22 mouse cellular contexts compared by ENCODE assay signal in the genomic region with DNA sequence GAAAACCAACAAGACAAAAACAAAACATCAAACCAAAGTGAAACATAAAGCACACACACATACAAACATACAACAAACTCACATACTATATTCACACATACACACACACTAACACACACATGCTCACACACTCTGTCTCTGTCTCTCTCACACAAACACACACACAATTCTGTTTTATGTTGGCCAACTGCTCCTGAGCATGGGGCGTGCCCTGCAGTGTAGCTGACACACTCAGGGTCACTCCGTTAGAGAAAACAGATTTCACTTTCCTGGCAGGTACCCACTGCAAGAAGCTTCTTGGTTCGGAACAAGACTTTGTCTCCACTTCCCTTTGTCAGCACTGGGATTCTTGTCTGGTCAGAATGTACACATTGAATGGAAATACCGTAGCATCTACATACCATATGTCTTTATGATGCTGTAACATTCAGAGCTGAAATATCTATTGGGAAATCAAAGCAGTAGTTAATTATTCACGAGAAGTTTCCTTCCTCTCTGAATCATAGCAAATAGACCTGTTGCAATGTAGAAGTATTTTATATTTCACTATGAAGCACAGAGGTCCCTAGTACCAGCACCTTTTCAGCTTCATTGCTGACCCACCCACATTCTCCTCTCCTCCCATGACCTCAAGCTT. TPM values are rescaled to one million over a fixed set of nuclear protein-coding genes. Genes with fewer than 3 reads are reported as not detected.
DNase-seq lines count a peak whose midpoint lies in the region; ATAC-seq and TF ChIP-seq lines count a peak whose summit lies in the region.
"Had no signal": no experiment of that assay in that cellular context is flagged by ENCODE, and none has a peak within 500 bp of the region (broad histone marks: within the 10 kb centered on the region; RNA-seq: fewer than 3 reads in every experiment).

No protein-coding gene starts in this region.

- no peaks in the 10 kb centered on the region for H3K79me2 ChIP-seq in CH12.LX (replicated peaks; ENCODE audit: control insufficient read depth, extremely low read depth, insufficient read depth, poor library complexity, severe bottlenecking)
- H3K79me2 ChIP-seq in heart, adult 2 months (replicated peaks; ENCODE audit: control insufficient read depth, insufficient read depth, low read length), result no peaks in the 10 kb centered on the region

- H3K4me1 ChIP-seq in CH12.LX (ENCODE audit: control insufficient read depth in 1 of 2, insufficient read depth in 2 of 2), result peaks cover 0 to 3% of the 10 kb centered on the region in 2 experiments; a peak in 1 of 4 replicates
- no peaks in the 10 kb centered on the region for H3K4me1 ChIP-seq in intestine, embryonic 14.5 days (replicated peaks; ENCODE audit: control insufficient read depth, insufficient read depth, low read length)
- no peaks in the 10 kb centered on the region for H3K4me1 ChIP-seq in liver, embryonic 12.5 days
- no peaks in the 10 kb centered on the region for H3K4me1 ChIP-seq in heart, adult 2 months (ENCODE audit: control insufficient read depth, insufficient read depth, low read length)
- H3K4me1 ChIP-seq: embryonic facial prominence, embryonic 15.5 days; heart, embryonic 13.5 days; hindbrain, embryonic 12.5 days; limb, embryonic 13.5 days; lung, embryonic 15.5 days; midbrain, embryonic 12.5 days had no signal

- no peaks in the 10 kb centered on the region for H3K27me3 ChIP-seq in CH12.LX (replicated peaks)
- H3K27me3 ChIP-seq in intestine, embryonic 14.5 days (replicated peaks; ENCODE audit: control insufficient read depth, insufficient read depth, low read length), result no peaks in the 10 kb centered on the region
- H3K27me3 ChIP-seq in liver, embryonic 12.5 days (replicated peaks), result no peaks in the 10 kb centered on the region
- H3K27me3 ChIP-seq in heart, adult 2 months (ENCODE audit: control insufficient read depth, insufficient read depth, low read length), result no peaks in the 10 kb centered on the region
- H3K27me3 ChIP-seq: embryonic facial prominence, embryonic 15.5 days; heart, embryonic 13.5 days; hindbrain, embryonic 12.5 days; limb, embryonic 13.5 days; lung, embryonic 15.5 days; midbrain, embryonic 12.5 days had no signal

- H3K4me2 ChIP-seq in CH12.LX (ENCODE audit: insufficient read depth, low read depth, poor library complexity, severe bottlenecking), result peak overlapping the region; percentile 46
- H3K4me2 ChIP-seq in intestine, embryonic 14.5 days (ENCODE audit: low read length), result no peak overlapping the region
- no peak overlapping the region for H3K4me2 ChIP-seq in liver, embryonic 12.5 days
- H3K4me2 ChIP-seq: embryonic facial prominence, embryonic 15.5 days; heart, embryonic 13.5 days; hindbrain, embryonic 12.5 days; limb, embryonic 13.5 days; lung, embryonic 15.5 days; midbrain, embryonic 12.5 days had no signal

- DNase-seq in CH12.LX (ENCODE audit: extremely low read depth), result no peak
- no peak for DNase-seq in intestine, embryonic 14.5 days (ENCODE audit: low spot score)
- no peak for DNase-seq in retina, postnatal 1 day
- no peak for DNase-seq in heart, postnatal 14 days
- DNase-seq in heart, adult 2 months, result no peak
- DNase-seq: adrenal gland, postnatal 25 days; cerebellum, adult 9-10 months; gastrocnemius, postnatal 10 days; heart, adult 11 months; kidney, postnatal 25 days; layer of hippocampus, adult 9-11 months; right cerebral cortex, postnatal 14 days; thymus, postnatal 4 days had no signal

- peaks cover 8% of the 10 kb centered on the region for H3K9me3 ChIP-seq in CH12.LX (replicated peaks; ENCODE audit: low read length)
- H3K9me3 ChIP-seq in intestine, embryonic 14.5 days (ENCODE audit: control insufficient read depth, low read length), result no peaks in the 10 kb centered on the region
- H3K9me3 ChIP-seq in liver, embryonic 12.5 days (replicated peaks), result no peaks in the 10 kb centered on the region
- H3K9me3 ChIP-seq: embryonic facial prominence, embryonic 15.5 days; hindbrain, embryonic 12.5 days; limb, embryonic 13.5 days; lung, embryonic 15.5 days; midbrain, embryonic 12.5 days had no signal

- TF ChIP-seq CTCF in CH12.LX (conservative IDR thresholded peaks at IDR 0.05 in 1 of 2, IDR thresholded peaks at IDR 0.05 in 1 of 2; ENCODE audit: low read depth in 2 of 2, low read length in 2 of 2), result no peak
- TF ChIP-seq CTCF in heart, adult 2 months (IDR thresholded peaks at IDR 0.05), result no peak

- H3K9ac ChIP-seq in CH12.LX (ENCODE audit: insufficient read depth, low read depth), result no peak overlapping the region
- no peak overlapping the region for H3K9ac ChIP-seq in intestine, embryonic 14.5 days (ENCODE audit: low read length)
- no peak overlapping the region for H3K9ac ChIP-seq in liver, embryonic 12.5 days
- H3K9ac ChIP-seq in heart, adult 2 months (ENCODE audit: low read depth, low read length), result no peak overlapping the region
- H3K9ac ChIP-seq: embryonic facial prominence, embryonic 15.5 days; heart, embryonic 13.5 days; hindbrain, embryonic 12.5 days; limb, embryonic 13.5 days; lung, embryonic 15.5 days; midbrain, embryonic 12.5 days had no signal

- in situ Hi-C loops in CH12.LX (cut with MboI; ENCODE audit: low pct_ligation_motif_present, low pct_unique_long_range_greater_than_20kb, low sequenced_read_pairs), result no loop called here

- H3K4me3 ChIP-seq in CH12.LX (replicated peaks in 1 of 3; ENCODE audit: low read depth in 2 of 3, low read length in 2 of 3, poor library complexity in 1 of 3), result no peak overlapping the region
- no peak overlapping the region for H3K4me3 ChIP-seq in intestine, embryonic 14.5 days (ENCODE audit: low read depth, low read length)
- no peak overlapping the region for H3K4me3 ChIP-seq in liver, embryonic 12.5 days
- no peak overlapping the region for H3K4me3 ChIP-seq in heart, adult 2 months
- H3K4me3 ChIP-seq: embryonic facial prominence, embryonic 15.5 days; heart, embryonic 13.5 days; hindbrain, embryonic 12.5 days; limb, embryonic 13.5 days; lung, embryonic 15.5 days; midbrain, embryonic 12.5 days had no signal

- TF ChIP-seq POLR2A in CH12.LX (IDR thresholded peaks at IDR 0.05; ENCODE audit: low read depth, low read length), result no peak
- TF ChIP-seq POLR2A in heart, adult 2 months (IDR thresholded peaks at IDR 0.05; ENCODE audit: insufficient read depth, low read depth, low read length), result no peak

- no peaks in the 10 kb centered on the region for H3K36me3 ChIP-seq in CH12.LX (replicated peaks in 1 of 2; ENCODE audit: control insufficient read depth in 1 of 2, insufficient read depth in 1 of 2, low read length in 1 of 2)
- H3K36me3 ChIP-seq in intestine, embryonic 14.5 days (ENCODE audit: control insufficient read depth, insufficient read depth, low read length), result no peaks in the 10 kb centered on the region
- H3K36me3 ChIP-seq in liver, embryonic 12.5 days, result no peaks in the 10 kb centered on the region
- H3K36me3 ChIP-seq in heart, adult 2 months (ENCODE audit: control insufficient read depth, insufficient read depth, low read length), result no peaks in the 10 kb centered on the region
- H3K36me3 ChIP-seq: embryonic facial prominence, embryonic 15.5 days; heart, embryonic 13.5 days; hindbrain, embryonic 12.5 days; limb, embryonic 13.5 days; lung, embryonic 15.5 days; midbrain, embryonic 12.5 days had no signal

- ATAC-seq in intestine, embryonic 14.5 days (replicated peaks; ENCODE audit: low FRiP score, low TSS enrichment, low read depth), result 0 out of 2 replicates have a peak, but pooled peaks have one; percentile 36
- ATAC-seq in liver, embryonic 12.5 days, result peak; percentile 58; the same call in 1 of the 2 replicates
- ATAC-seq in megakaryocyte, adult 5-6 weeks (ENCODE audit: poor library complexity, severe bottlenecking), result peak; percentile 56
- ATAC-seq: forebrain, embryonic 14.5 days had no signal

- dilution Hi-C loops in CH12.LX (cut with MboI; ENCODE audit: extremely low pct_ligation_motif_present, extremely low pct_unique_long_range_greater_than_20kb, low sequenced_read_pairs), result no loop called here

- no peak for TF ChIP-seq RAD21 in CH12.LX (IDR thresholded peaks at IDR 0.05; ENCODE audit: low read depth, low read length)

- no peak overlapping the region for H3K27ac ChIP-seq in CH12.LX (ENCODE audit: insufficient read depth, low read depth)
- H3K27ac ChIP-seq in intestine, embryonic 14.5 days (ENCODE audit: low read depth), result no peak overlapping the region
- no peak overlapping the region for H3K27ac ChIP-seq in liver, embryonic 12.5 days
- no peak overlapping the region for H3K27ac ChIP-seq in heart, adult 2 months
- H3K27ac ChIP-seq: embryonic facial prominence, embryonic 15.5 days; heart, embryonic 13.5 days; hindbrain, embryonic 12.5 days; limb, embryonic 13.5 days; lung, embryonic 15.5 days; midbrain, embryonic 12.5 days had no signal

- TF ChIP-seq EP300 in CH12.LX (IDR thresholded peaks at IDR 0.05; ENCODE audit: low read length), result no peak
- TF ChIP-seq EP300 in heart, adult 2 months (IDR thresholded peaks at IDR 0.05; ENCODE audit: insufficient read depth, low read depth, low read length), result no peak

- intact Hi-C loops in heart, postnatal 14 days (cut with DNase I), result no loop called here
- intact Hi-C loops in heart, adult 2 months (cut with DNase I), result no loop called here

- 61% methylated on average over 5 of the region's 5 CpGs for WGBS in intestine, embryonic 14.5 days
- 50% methylated on average over 5 of the region's 5 CpGs for WGBS in liver, embryonic 12.5 days (ENCODE audit: insufficient replicate concordance)
- 60% methylated on average over 5 of the region's 5 CpGs for WGBS in heart, adult 2 months

TF ChIP-seq in CH12.LX, 34 proteins besides CTCF, POLR2A, EP300 and RAD21 (continues in another document):
- no peak for TF ChIP-seq ZMIZ1 (IDR thresholded peaks at IDR 0.05; ENCODE audit: low read depth, low read length)

RNA-seq across cellular contexts. Expression of a gene that starts 11.8 kb away (rescaled TPM):
- total RNA-seq in CH12.LX (2012; rRNA removed) (10.5 and 13.4 TPM in 2 replicates), CH12.LX (2014; rRNA removed) (21.4 and 23.3 TPM in 2 replicates)
- 59.5 and 75.6 TPM in 2 replicates for polyA plus RNA-seq in CH12.LX (2012; ENCODE audit: insufficient read length, low read depth)
- polyA plus RNA-seq in intestine, embryonic 14.5 days (2014; fragmentation: Nextera tagmentation; extraction: Ambion mirVana), result 64.1 and 66.1 TPM in 2 replicates
- polyA plus RNA-seq in liver, embryonic 12.5 days (2016; fragmentation: Nextera tagmentation; extraction: Ambion mirVana), result 45.0 and 46.8 TPM in 2 replicates
- 57.4 and 60.6 TPM in 2 replicates for total RNA-seq in megakaryocyte, adult 5-6 weeks (2015)
- total RNA-seq in megakaryocyte, adult 5-6 weeks (2017), result 30.3 and 54.2 TPM in 2 replicates
- 10 to 100 TPM; 43.2 to 46.0 TPM for total RNA-seq in heart, postnatal 14 days (2021)
- total RNA-seq in heart, adult 2 months (2021), result 10 to 100 TPM; 42.7 to 56.9 TPM
- polyA plus RNA-seq in heart, adult 2 months (2012; rRNA removed), result 6.7 and 21.8 TPM in 2 replicates

RNA-seq across cellular contexts. Expression of a gene that starts 52.4 kb away (rescaled TPM):
- total RNA-seq in CH12.LX (2012; rRNA removed) (45.0 and 55.6 TPM in 2 replicates), CH12.LX (2014; rRNA removed) (57.4 and 57.9 TPM in 2 replicates)
- 52.8 and 58.4 TPM in 2 replicates for polyA plus RNA-seq in CH12.LX (2012; ENCODE audit: insufficient read length, low read depth)
- 6.9 and 7.5 TPM in 2 replicates for polyA plus RNA-seq in intestine, embryonic 14.5 days (2014; fragmentation: Nextera tagmentation; extraction: Ambion mirVana)
- polyA plus RNA-seq in liver, embryonic 12.5 days (2016; fragmentation: Nextera tagmentation; extraction: Ambion mirVana), result 4.8 and 6.1 TPM in 2 replicates
- 88.2 and 97.4 TPM in 2 replicates for total RNA-seq in megakaryocyte, adult 5-6 weeks (2015)
- total RNA-seq in megakaryocyte, adult 5-6 weeks (2017), result 49.3 and 53.4 TPM in 2 replicates
- 10 to 100 TPM; 66.8 to 68.4 TPM for total RNA-seq in heart, postnatal 14 days (2021)
- 10 to 100 TPM; 75.0 to 80.1 TPM for total RNA-seq in heart, adult 2 months (2021)
- polyA plus RNA-seq in heart, adult 2 months (2012; rRNA removed), result 29.9 and 50.4 TPM in 2 replicates
